Mouse (Mus musculus) heart, embryonic 15.5 days (tissue): ENCODE measurements around the gene Ehf. TPM values are rescaled to one million over a fixed set of nuclear protein-coding genes. Genes with fewer than 3 reads are reported as not detected.

Source experiments
- ATAC-seq: fragments of 200-750 bp; cut with Nextera tagmentation; replicated peaks from 2 replicates; pipeline ENCODE4 v1.8.0; 2017; ENCODE audit warnings: low read depth, moderate TSS enrichment; ENCODE audit not compliant: insufficient number of reproducible peaks, insufficient read depth, low FRiP score
- H3K27ac ChIP-seq: fragments of 300-500 bp; sonication (generic); 2 replicates; pipeline ENCODE4 v1.5.1; 2015; ENCODE audit warnings: mild to moderate bottlenecking, inconsistent platforms
- H3K27me3 ChIP-seq: fragments of 300-500 bp; sonication (generic); 2 replicates; pipeline ENCODE4 v1.6.1; 2015; ENCODE audit warnings: inconsistent platforms
- H3K36me3 ChIP-seq: fragments of 300-500 bp; sonication (generic); 2 replicates; pipeline ENCODE4 v1.6.1; 2015; ENCODE audit warnings: mild to moderate bottlenecking, inconsistent platforms
- H3K4me1 ChIP-seq: fragments of 300-500 bp; sonication (generic); replicated peaks from 2 replicates; pipeline ENCODE4 v1.6.1; 2015; ENCODE audit warnings: inconsistent platforms
- H3K4me2 ChIP-seq: fragments of 300-500 bp; sonication (generic); 2 replicates; pipeline ENCODE4 v1.6.1; 2015; ENCODE audit warnings: inconsistent platforms, mild to moderate bottlenecking, moderate library complexity
- H3K4me3 ChIP-seq: fragments of 300-500 bp; sonication (generic); 2 replicates; pipeline ENCODE4 v1.5.1; 2015; ENCODE audit warnings: mild to moderate bottlenecking, inconsistent platforms
- H3K9ac ChIP-seq: fragments of 300-500 bp; sonication (generic); 2 replicates; pipeline ENCODE4 v1.6.1; 2015; ENCODE audit warnings: mild to moderate bottlenecking, inconsistent platforms
- H3K9me3 ChIP-seq: fragments of 300-500 bp; sonication (generic); replicated peaks from 2 replicates; pipeline ENCODE4 v1.6.1; 2016; ENCODE audit warnings: inconsistent platforms
- WGBS: fragments of 180-500 bp; shearing (Covaris S2); methylation state at CpG from one replicate; pipeline ENCODE4 v1.1.7; 2015; ENCODE audit warnings: mixed read lengths; 5-methylcytosine and 5-hydroxymethylcytosine counted together
- polyA plus RNA-seq: library from polyadenylated mRNA; unstranded; fragments of >200 nt; fragmentation: Nextera tagmentation; extraction: Ambion mirVana; gene quantifications from 2 replicates; pipeline ENCODE4 v1.2.1, GENCODE M21; 2015

Gene Ehf
- polyA plus RNA-seq, 1 experiment from 2014 or later = 0.33 TPM

- no peak overlapping the region for H3K4me2 ChIP-seq
- H3K9ac ChIP-seq = no peak overlapping the region
- H3K36me3 ChIP-seq = no peaks in the 10 kb centered on the region
- no peak for ATAC-seq
- 69% methylated on average over 4 of the region's 4 CpGs for WGBS
- no peak overlapping the region for H3K27ac ChIP-seq
- peaks cover 4% of the 10 kb centered on the region; the same call in 1 of the 2 replicates for H3K27me3 ChIP-seq
- peaks cover 3% of the 10 kb centered on the region; the same call in 1 of the 2 replicates for H3K4me1 ChIP-seq
- H3K9me3 ChIP-seq = no peaks in the 10 kb centered on the region
- H3K4me3 ChIP-seq = no peak overlapping the region
Observed at GRCm38 (mm10) chr2:103328731-103329130, 25.7 kb upstream of the Ehf start.

- no peak overlapping the region for H3K4me2 ChIP-seq
- no peaks in the 10 kb centered on the region for H3K36me3 ChIP-seq
- H3K9me3 ChIP-seq = no peaks in the 10 kb centered on the region
- H3K27me3 ChIP-seq = peaks cover 4% of the 10 kb centered on the region; the same call in 1 of the 2 replicates
- H3K4me3 ChIP-seq = no peak overlapping the region
- no peak for ATAC-seq
- WGBS = 64% methylated on average over 7 of the region's 7 CpGs
- H3K9ac ChIP-seq = no peak overlapping the region
- H3K4me1 ChIP-seq = peaks cover 3% of the 10 kb centered on the region; the same call in 1 of the 2 replicates
- H3K27ac ChIP-seq = no peak overlapping the region
Observed at GRCm38 (mm10) chr2:103325301-103326048, 22.4 kb upstream of the Ehf start.

GRCm38 (mm10) chr2:103324320-103324719, 21.2 kb upstream of the Ehf start:
- Histone ChIP-seq H3K4me1 (peaks cover 3% of the 10 kb centered on the region; the same call in 1 of the 2 replicates), H3K9me3 (no peaks in the 10 kb centered on the region), H3K36me3 (no peaks in the 10 kb centered on the region), H3K4me2 (no peak overlapping the region), H3K4me3 (no peak overlapping the region), H3K27me3 (peaks cover 4% of the 10 kb centered on the region; the same call in 1 of the 2 replicates), H3K27ac (no peak overlapping the region), H3K9ac (no peak overlapping the region)
- no peak for ATAC-seq
- 47% methylated on average over 2 of the region's 2 CpGs for WGBS

GRCm38 (mm10) chr2:103322171-103322570, 19.1 kb upstream of the Ehf start:
- Histone ChIP-seq H3K4me3 (no peak overlapping the region), H3K27ac (no peak overlapping the region), H3K4me2 (no peak overlapping the region), H3K27me3 (peaks cover 4% of the 10 kb centered on the region; the same call in 1 of the 2 replicates), H3K36me3 (no peaks in the 10 kb centered on the region), H3K4me1 (peaks cover 3% of the 10 kb centered on the region; the same call in 1 of the 2 replicates), H3K9me3 (no peaks in the 10 kb centered on the region), H3K9ac (no peak overlapping the region)
- ATAC-seq = no peak
- 61% methylated on average over 1 of the region's 1 CpGs for WGBS

- H3K36me3 ChIP-seq = no peaks in the 10 kb centered on the region
- no peaks in the 10 kb centered on the region for H3K9me3 ChIP-seq
- peaks cover 3% of the 10 kb centered on the region; the same call in 1 of the 2 replicates for H3K4me1 ChIP-seq
- no peak overlapping the region for H3K4me2 ChIP-seq
- no peak overlapping the region for H3K4me3 ChIP-seq
- H3K27me3 ChIP-seq = peaks cover 4% of the 10 kb centered on the region; the same call in 1 of the 2 replicates
- WGBS = 76% methylated on average over 4 of the region's 4 CpGs
- H3K27ac ChIP-seq = no peak overlapping the region
- no peak for ATAC-seq
- H3K9ac ChIP-seq = no peak overlapping the region
Observed at GRCm38 (mm10) chr2:103321638-103322037, 18.6 kb upstream of the Ehf start.

GRCm38 (mm10) chr2:103314002-103314401, 10.9 kb upstream of the Ehf start:
- H3K27me3 ChIP-seq = no peaks in the 10 kb centered on the region
- H3K9ac ChIP-seq = no peak overlapping the region
- no peak overlapping the region for H3K4me3 ChIP-seq
- H3K4me1 ChIP-seq = no peaks in the 10 kb centered on the region
- H3K27ac ChIP-seq = no peak overlapping the region
- no peaks in the 10 kb centered on the region for H3K9me3 ChIP-seq
- H3K4me2 ChIP-seq = no peak overlapping the region
- no peak for ATAC-seq
- no peaks in the 10 kb centered on the region for H3K36me3 ChIP-seq
- WGBS = 81% methylated on average over 4 of the region's 4 CpGs

GRCm38 (mm10) chr2:103312640-103313039, 9.6 kb upstream of the Ehf start:
- Histone ChIP-seq H3K4me1 (no peaks in the 10 kb centered on the region), H3K27me3 (no peaks in the 10 kb centered on the region), H3K9me3 (no peaks in the 10 kb centered on the region), H3K4me3 (no peak overlapping the region), H3K4me2 (no peak overlapping the region), H3K36me3 (no peaks in the 10 kb centered on the region), H3K9ac (no peak overlapping the region), H3K27ac (no peak overlapping the region)
- 44% methylated on average over 4 of the region's 4 CpGs for WGBS
- no peak for ATAC-seq

- no peaks in the 10 kb centered on the region for H3K36me3 ChIP-seq
- no peak overlapping the region for H3K4me2 ChIP-seq
- H3K4me3 ChIP-seq = no peak overlapping the region
- no peak for ATAC-seq
- H3K9ac ChIP-seq = no peak overlapping the region
- no peaks in the 10 kb centered on the region for H3K4me1 ChIP-seq
- H3K9me3 ChIP-seq = no peaks in the 10 kb centered on the region
- no peaks in the 10 kb centered on the region for H3K27me3 ChIP-seq
- 59% methylated on average over 5 of the region's 5 CpGs for WGBS
- no peak overlapping the region for H3K27ac ChIP-seq
Observed at GRCm38 (mm10) chr2:103310663-103311062, 7.6 kb upstream of the Ehf start.

- peaks cover 7% of the 10 kb centered on the region; the same call in 1 of the 2 replicates for H3K27me3 ChIP-seq
- H3K9ac ChIP-seq = no peak overlapping the region
- no peak for ATAC-seq
- no peaks in the 10 kb centered on the region for H3K36me3 ChIP-seq
- WGBS = 39% methylated on average over 6 of the region's 6 CpGs
- H3K4me2 ChIP-seq = no peak overlapping the region
- H3K4me1 ChIP-seq = no peaks in the 10 kb centered on the region
- H3K27ac ChIP-seq = no peak overlapping the region
- H3K4me3 ChIP-seq = no peak overlapping the region
- H3K9me3 ChIP-seq = no peaks in the 10 kb centered on the region
Observed at GRCm38 (mm10) chr2:103306686-103307085, 3.6 kb upstream of the Ehf start.

GRCm38 (mm10) chr2:103302669-103303068, 409 bp downstream of the Ehf start:
- Histone ChIP-seq H3K4me1 (peaks cover 4% of the 10 kb centered on the region; the same call in 1 of the 2 replicates), H3K4me3 (no peak overlapping the region), H3K36me3 (no peaks in the 10 kb centered on the region), H3K9ac (no peak overlapping the region), H3K27me3 (peaks cover 7% of the 10 kb centered on the region; the same call in 1 of the 2 replicates), H3K4me2 (no peak overlapping the region), H3K27ac (no peak overlapping the region), H3K9me3 (no peaks in the 10 kb centered on the region)
- WGBS = 31% methylated on average over 6 of the region's 6 CpGs
- no peak for ATAC-seq

- no peak for ATAC-seq
- Histone ChIP-seq H3K9me3 (no peaks in the 10 kb centered on the region), H3K27me3 (peaks cover 5% of the 10 kb centered on the region; the same call in 1 of the 2 replicates), H3K36me3 (no peaks in the 10 kb centered on the region), H3K4me1 (peaks cover 4% of the 10 kb centered on the region; the same call in 1 of the 2 replicates), H3K4me3 (no peak overlapping the region), H3K9ac (no peak overlapping the region), H3K27ac (no peak overlapping the region), H3K4me2 (0 out of 2 replicates have a peak overlapping the region, but pooled peaks have one; percentile 3)
- 23% methylated on average over 13 of the region's 13 CpGs for WGBS
Observed at GRCm38 (mm10) chr2:103298711-103299463, 4.2 kb downstream of the Ehf start.
